Mouse (Mus musculus) T-cell, adult 66 days (primary cell): ENCODE data around the gene Rufy3. TPM values are rescaled to one million over a fixed set of nuclear protein-coding genes. Genes with fewer than 3 reads are reported as not detected.

Source experiments
- total RNA-seq, 2 experiments: library from RNA; stranded (reverse); gene quantifications; 3 replicates in 1 of 2; 4 replicates in 1 of 2; pipeline ENCODE4 v1.2.4; 2023

Rufy3 gene
- 1 to 10 TPM; 6.2 TPM for total RNA-seq

GRCm38 (mm10) chr5:88564501-88565147, at the start of gene Rufy3:
Gene Rufy3, plus strand, starts transcription at chr5:88565040.

GRCm38 (mm10) chr5:88527657-88528056, 37.2 kb upstream of the Rufy3 start, which contains the start of gene Jchain:
Gene Jchain, minus strand, starts transcription at chr5:88527891.

DNA sequence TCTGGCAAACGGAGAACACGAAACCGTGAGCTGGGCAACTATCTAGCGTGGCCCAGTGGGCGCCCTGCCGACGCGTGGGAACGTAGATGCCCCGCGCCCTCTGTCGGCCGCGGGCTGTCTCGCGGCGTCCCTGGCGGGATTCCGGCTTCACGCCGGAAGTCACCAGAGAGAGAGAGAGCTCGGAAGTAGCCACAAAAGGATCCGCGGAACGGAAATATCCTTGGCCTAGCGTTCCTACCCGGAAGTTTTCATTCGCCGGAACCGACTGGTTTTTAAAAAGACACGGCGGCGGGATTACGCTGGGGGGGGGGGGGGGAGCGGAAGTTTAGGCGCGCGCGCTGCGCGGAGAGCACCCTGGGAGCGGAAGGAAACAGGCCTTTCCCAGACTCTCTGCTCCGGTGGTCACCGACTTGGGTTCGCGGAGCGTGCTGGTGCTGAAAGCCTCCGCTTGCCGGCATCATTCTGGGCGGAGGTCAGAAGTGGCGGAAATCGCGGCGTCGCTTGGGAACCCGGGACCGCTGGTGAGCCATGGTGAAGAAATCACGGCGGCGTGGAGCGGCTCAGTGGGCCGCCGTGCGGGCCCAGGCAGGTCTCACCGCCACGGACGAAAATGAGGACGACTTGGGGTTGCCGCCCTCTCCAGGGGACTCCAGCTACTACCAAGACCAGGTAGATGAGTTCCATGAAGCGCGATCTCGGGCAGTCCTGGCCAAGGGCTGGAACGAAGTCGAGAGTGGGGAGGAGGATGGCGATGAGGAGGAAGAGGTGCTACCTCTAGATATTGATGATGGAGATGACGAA, 10.6 kb upstream of the Rufy3 start, which contains the start of gene Utp3:
Gene Utp3, plus strand, starts transcription at position 377 of the 801 bp plus-strand sequence.

DNA sequence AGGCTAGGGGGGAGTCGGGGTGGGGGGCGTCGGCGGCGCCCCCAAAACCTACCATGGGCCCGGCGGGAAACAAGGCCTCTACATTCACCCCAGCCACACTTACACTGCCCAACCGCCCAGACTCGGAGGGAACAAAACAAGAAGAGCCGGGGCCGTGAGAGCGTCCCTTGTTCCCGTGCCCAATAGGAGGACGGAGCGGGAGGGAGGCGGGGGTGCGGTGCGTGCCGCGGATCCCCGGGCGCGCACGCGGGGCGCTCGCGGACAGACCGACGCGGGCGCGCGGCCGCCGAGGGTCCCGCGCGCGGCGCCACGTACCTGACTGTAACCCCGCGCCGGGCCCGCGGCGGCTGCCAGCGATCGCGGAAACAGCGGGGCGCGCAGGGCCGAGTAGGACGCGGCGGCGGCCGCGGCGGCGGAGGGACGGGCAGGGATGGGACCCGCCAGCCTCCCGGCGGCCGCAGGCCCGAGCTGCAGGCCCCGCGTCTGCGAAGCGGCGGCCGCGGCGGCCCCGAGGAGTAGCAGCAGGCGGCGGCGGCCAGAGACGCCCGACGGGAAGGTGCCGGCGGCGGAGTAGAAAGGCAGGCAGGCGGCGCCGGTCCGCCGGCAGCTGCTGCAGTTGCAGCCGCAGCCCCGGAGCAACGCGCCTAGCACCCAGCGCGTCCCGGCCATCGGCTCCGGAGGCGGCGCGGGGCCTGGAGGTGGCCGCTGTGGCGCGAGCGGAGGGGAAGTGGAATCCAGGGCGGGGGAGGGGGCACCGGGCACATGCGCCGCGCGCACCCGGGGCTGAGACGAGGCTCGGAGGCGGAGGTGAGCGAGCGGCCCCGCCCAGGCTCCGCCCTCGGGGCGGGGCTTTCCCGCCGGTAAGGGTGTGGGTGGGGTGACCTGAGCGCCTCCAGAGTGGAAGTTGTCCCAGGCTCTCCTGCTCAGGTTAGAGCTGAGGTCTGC, 110.9 kb downstream of the Rufy3 start, which contains the start of gene Grsf1:
Gene Grsf1, minus strand, starts transcription at position 729 of the 945 bp plus-strand sequence.

Other genes with a start within 250 kb of the Rufy3 start
- not detected for gene Prol1, start 247.7 kb upstream of the Rufy3 start, total RNA-seq
- not detected for gene Amtn, start 188.9 kb upstream of the Rufy3 start, total RNA-seq
- not detected for gene Ambn, start 109.0 kb upstream of the Rufy3 start, total RNA-seq
- gene Enam, start 77.1 kb upstream of the Rufy3 start, total RNA-seq, result not detected
- gene Jchain, start 37.1 kb upstream of the Rufy3 start, total RNA-seq, result 1 to 10 TPM; 1.1 to 4.1 TPM
- gene Utp3, start 10.6 kb upstream of the Rufy3 start, total RNA-seq, result 10 to 100 TPM; 47.8 to 52.2 TPM
- gene Grsf1, start 111.1 kb downstream of the Rufy3 start, total RNA-seq, result 10 to 100 TPM; 39.3 to 53.6 TPM
- 10 to 100 TPM; 24.1 to 24.6 TPM for gene Mob1b, start 155.8 kb downstream of the Rufy3 start, total RNA-seq
- 10 to 100 TPM; 29.5 to 30.7 TPM for gene Dck, start 200.0 kb downstream of the Rufy3 start, total RNA-seq